Mouse (Mus musculus) erythroblast, embryonic 14.5 days (primary cell): ENCODE data around the gene Srsf5.

ENCODE experiments used
- GATA1 ChIP-seq: IDR thresholded peaks from 2 replicates; pipeline ENCODE4 v1.6.1; 2012; ENCODE audit warnings: low read length, inconsistent platforms, mixed read lengths
- TAL1 ChIP-seq: IDR thresholded peaks from 3 replicates; pipeline ENCODE4 v1.6.1; 2012; ENCODE audit warnings: low read length, inconsistent platforms, mixed read lengths

DNA sequence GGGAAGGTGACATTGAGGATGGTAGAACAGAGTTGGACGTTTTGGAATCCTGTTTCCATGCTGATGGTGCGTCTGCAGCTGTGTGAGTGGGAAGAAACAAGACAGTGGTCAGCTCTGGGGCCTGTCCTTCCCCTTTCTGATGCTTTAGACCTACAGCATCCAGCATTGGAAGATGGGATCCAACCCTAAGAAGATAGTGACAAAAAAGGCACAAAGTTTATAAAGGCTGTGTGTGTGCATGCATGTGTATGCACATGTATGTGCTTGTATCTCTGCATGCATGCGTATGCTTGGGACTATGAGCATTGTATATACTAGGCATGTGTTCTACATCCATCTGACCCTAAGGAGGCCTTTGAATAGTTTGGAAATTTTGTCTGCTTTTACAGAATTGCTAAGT is 10.7 kb downstream of the Srsf5 start:
- TF ChIP-seq TAL1 (no peak), GATA1 (no peak)
